Mouse (Mus musculus) lung, postnatal 0 days (tissue): ENCODE data around the gene Gpc1. TPM values are rescaled to one million over a fixed set of nuclear protein-coding genes. Genes with fewer than 3 reads are reported as not detected.
A peak's percentile ranks its signal among the peaks of the same experiment; 100 is the strongest.

Experiments
- ATAC-seq: fragments of 200-750 bp; cut with Nextera tagmentation; 2 replicates; pipeline ENCODE4 v1.8.0; 2017; ENCODE audit warnings: moderate library complexity
- DNase-seq: peaks from one replicate; pipeline ENCODE4 v3.0.0-alpha.2; 2016; ENCODE audit warnings: low spot score
- H3K27ac ChIP-seq: fragments of 300-500 bp; sonication (generic); 2 replicates; pipeline ENCODE4 v1.5.1; 2014; ENCODE audit warnings: antibody characterized with exemption, mild to moderate bottlenecking, low read length, mixed read lengths
- H3K27me3 ChIP-seq: fragments of 300-500 bp; sonication (generic); replicated peaks from 2 replicates; pipeline ENCODE4 v1.6.1; 2014; ENCODE audit warnings: low read length, mixed read lengths; ENCODE audit not compliant: insufficient read depth
- H3K36me3 ChIP-seq: fragments of 300-500 bp; sonication (generic); 2 replicates; pipeline ENCODE4 v1.6.1; 2014; ENCODE audit warnings: low read length, mixed read lengths; ENCODE audit not compliant: insufficient read depth
- H3K4me1 ChIP-seq: fragments of 300-500 bp; sonication (generic); 2 replicates; pipeline ENCODE4 v1.6.1; 2014; ENCODE audit warnings: antibody characterized with exemption, low read depth, low read length, mixed read lengths; ENCODE audit not compliant: insufficient read depth
- H3K4me2 ChIP-seq: fragments of 300-500 bp; sonication (generic); replicated peaks from 2 replicates; pipeline ENCODE4 v1.6.1; 2014; ENCODE audit warnings: low read depth, mild to moderate bottlenecking, low read length, moderate library complexity, mixed read lengths
- H3K4me3 ChIP-seq: fragments of 300-500 bp; sonication (generic); 2 replicates; pipeline ENCODE4 v1.5.1; 2014; ENCODE audit warnings: low read depth, low read length
- H3K9ac ChIP-seq: fragments of 300-500 bp; sonication (generic); replicated peaks from 2 replicates; pipeline ENCODE4 v1.6.1; 2014; ENCODE audit warnings: low read depth, mild to moderate bottlenecking
- H3K9me3 ChIP-seq: fragments of 300-500 bp; sonication (generic); 2 replicates; pipeline ENCODE4 v1.6.1; 2016; ENCODE audit warnings: low read length, mixed read lengths
- CTCF ChIP-seq: IDR thresholded peaks from 2 replicates; pipeline ENCODE4 v1.5.1; 2016; ENCODE audit warnings: antibody characterized with exemption, mild to moderate bottlenecking
- EP300 ChIP-seq: IDR thresholded peaks from 2 replicates; pipeline ENCODE4 v1.6.1; 2016; ENCODE audit warnings: antibody characterized with exemption, mild to moderate bottlenecking, control low read depth
- WGBS: fragments of 180-500 bp; shearing (Covaris S2); extraction: QIAGEN DNeasy Blood & Tissue Kit; methylation state at CpG from one replicate; pipeline ENCODE4 v1.1.7; 2014; 5-methylcytosine and 5-hydroxymethylcytosine counted together
- polyA plus RNA-seq: library from polyadenylated mRNA; unstranded; fragments of >200 nt; fragmentation: Nextera tagmentation; extraction: Ambion mirVana; gene quantifications from 2 replicates; pipeline ENCODE4 v1.2.1, GENCODE M21; 2015

Gene Gpc1
- polyA plus RNA-seq, 1 experiment from 2014 or later: 11.0 TPM

GRCm38 (mm10) chr1:92805181-92805580, 26.3 kb upstream of the Gpc1 start:
- no peaks in the 10 kb centered on the region for H3K4me1 ChIP-seq
- DNase-seq (peak; percentile 21), ATAC-seq (no peak)
- H3K9me3 ChIP-seq: peaks cover 3% of the 10 kb centered on the region; the same call in 1 of the 2 replicates
- TF ChIP-seq EP300: no peak
- no peak for TF ChIP-seq CTCF
- WGBS: 42% methylated on average over 5 of the region's 5 CpGs
- H3K27me3 ChIP-seq: no peaks in the 10 kb centered on the region
- H3K27ac ChIP-seq: no peak overlapping the region
- no peaks in the 10 kb centered on the region for H3K36me3 ChIP-seq
- H3K4me3 ChIP-seq: no peak overlapping the region
- no peak overlapping the region for H3K4me2 ChIP-seq
- no peak overlapping the region for H3K9ac ChIP-seq

GRCm38 (mm10) chr1:92805836-92806235, 25.6 kb upstream of the Gpc1 start:
- TF ChIP-seq CTCF (no peak), EP300 (no peak)
- 45% methylated on average over 2 of the region's 2 CpGs for WGBS
- H3K4me2 ChIP-seq: no peak overlapping the region
- H3K4me3 ChIP-seq: no peak overlapping the region
- no peak overlapping the region for H3K27ac ChIP-seq
- no peak for ATAC-seq
- no peak overlapping the region for H3K9ac ChIP-seq
- no peaks in the 10 kb centered on the region for H3K27me3 ChIP-seq
- DNase-seq: no peak
- H3K4me1 ChIP-seq: no peaks in the 10 kb centered on the region
- peaks cover 3% of the 10 kb centered on the region; the same call in 1 of the 2 replicates for H3K9me3 ChIP-seq
- no peaks in the 10 kb centered on the region for H3K36me3 ChIP-seq

- Histone ChIP-seq H3K4me2 (no peak overlapping the region), H3K9ac (no peak overlapping the region), H3K27ac (no peak overlapping the region), H3K9me3 (peaks cover 3% of the 10 kb centered on the region; the same call in 1 of the 2 replicates), H3K4me1 (no peaks in the 10 kb centered on the region), H3K36me3 (no peaks in the 10 kb centered on the region), H3K27me3 (no peaks in the 10 kb centered on the region), H3K4me3 (no peak overlapping the region)
- no peak for DNase-seq
- WGBS: 62% methylated on average over 3 of the region's 3 CpGs
- ATAC-seq: no peak
- TF ChIP-seq EP300 (no peak), CTCF (no peak)
These were observed 24.7 kb upstream of the Gpc1 start for GRCm38 (mm10) chr1:92806720-92807119.

- no peaks in the 10 kb centered on the region for H3K4me1 ChIP-seq
- H3K9me3 ChIP-seq: peaks cover 3% of the 10 kb centered on the region; the same call in 1 of the 2 replicates
- H3K36me3 ChIP-seq: no peaks in the 10 kb centered on the region
- no peak for ATAC-seq
- DNase-seq: no peak
- WGBS: 68% methylated on average over 4 of the region's 4 CpGs
- H3K27ac ChIP-seq: no peak overlapping the region
- no peak overlapping the region for H3K4me2 ChIP-seq
- no peak overlapping the region for H3K9ac ChIP-seq
- TF ChIP-seq CTCF: no peak
- TF ChIP-seq EP300: no peak
- H3K27me3 ChIP-seq: no peaks in the 10 kb centered on the region
- H3K4me3 ChIP-seq: no peak overlapping the region
These were observed 21.8 kb upstream of the Gpc1 start for GRCm38 (mm10) chr1:92809621-92810020.

GRCm38 (mm10) chr1:92814319-92814718, 17.1 kb upstream of the Gpc1 start:
- H3K36me3 ChIP-seq: no peaks in the 10 kb centered on the region
- DNase-seq (no peak), ATAC-seq (no peak)
- no peak overlapping the region for H3K4me2 ChIP-seq
- H3K9me3 ChIP-seq: peaks cover 3% of the 10 kb centered on the region; the same call in 1 of the 2 replicates
- no peak overlapping the region for H3K9ac ChIP-seq
- H3K27me3 ChIP-seq: no peaks in the 10 kb centered on the region
- H3K4me3 ChIP-seq: no peak overlapping the region
- no peaks in the 10 kb centered on the region for H3K4me1 ChIP-seq
- no peak overlapping the region for H3K27ac ChIP-seq
- no peak for TF ChIP-seq EP300
- no peak for TF ChIP-seq CTCF
- WGBS: 65% methylated on average over 5 of the region's 5 CpGs

- no peak for TF ChIP-seq EP300
- TF ChIP-seq CTCF: no peak
- H3K4me1 ChIP-seq: no peaks in the 10 kb centered on the region
- DNase-seq: no peak
- 63% methylated on average over 9 of the region's 9 CpGs for WGBS
- no peaks in the 10 kb centered on the region for H3K9me3 ChIP-seq
- H3K27me3 ChIP-seq: no peaks in the 10 kb centered on the region
- H3K36me3 ChIP-seq: no peaks in the 10 kb centered on the region
- H3K4me2 ChIP-seq: no peak overlapping the region
- H3K4me3 ChIP-seq: no peak overlapping the region
- no peak overlapping the region for H3K27ac ChIP-seq
- no peak overlapping the region for H3K9ac ChIP-seq
- no peak for ATAC-seq
These were observed 16.3 kb upstream of the Gpc1 start for GRCm38 (mm10) chr1:92815100-92815499.

- H3K27ac ChIP-seq: no peak overlapping the region
- DNase-seq: no peak
- 63% methylated on average over 5 of the region's 5 CpGs for WGBS
- H3K9ac ChIP-seq: no peak overlapping the region
- no peaks in the 10 kb centered on the region for H3K4me1 ChIP-seq
- H3K36me3 ChIP-seq: no peaks in the 10 kb centered on the region
- no peak overlapping the region for H3K4me2 ChIP-seq
- H3K27me3 ChIP-seq: no peaks in the 10 kb centered on the region
- H3K4me3 ChIP-seq: no peak overlapping the region
- TF ChIP-seq EP300: no peak
- no peak for TF ChIP-seq CTCF
- ATAC-seq: no peak
- no peaks in the 10 kb centered on the region for H3K9me3 ChIP-seq
These were observed 15.6 kb upstream of the Gpc1 start for GRCm38 (mm10) chr1:92815756-92816294.
